Mouse (Mus musculus): ENCODE results near the gene Ccdc63.

Gene Ccdc63

GRCm38 (mm10) chr5:122148107-122148506, 7.5 kb upstream of the Ccdc63 start:
- WGBS = 88% methylated on average over 1 of the region's 1 CpGs

GRCm38 (mm10) chr5:122146056-122146580, 5.5 kb upstream of the Ccdc63 start:
- WGBS = 30% methylated on average over 10 of the region's 10 CpGs

DNA sequence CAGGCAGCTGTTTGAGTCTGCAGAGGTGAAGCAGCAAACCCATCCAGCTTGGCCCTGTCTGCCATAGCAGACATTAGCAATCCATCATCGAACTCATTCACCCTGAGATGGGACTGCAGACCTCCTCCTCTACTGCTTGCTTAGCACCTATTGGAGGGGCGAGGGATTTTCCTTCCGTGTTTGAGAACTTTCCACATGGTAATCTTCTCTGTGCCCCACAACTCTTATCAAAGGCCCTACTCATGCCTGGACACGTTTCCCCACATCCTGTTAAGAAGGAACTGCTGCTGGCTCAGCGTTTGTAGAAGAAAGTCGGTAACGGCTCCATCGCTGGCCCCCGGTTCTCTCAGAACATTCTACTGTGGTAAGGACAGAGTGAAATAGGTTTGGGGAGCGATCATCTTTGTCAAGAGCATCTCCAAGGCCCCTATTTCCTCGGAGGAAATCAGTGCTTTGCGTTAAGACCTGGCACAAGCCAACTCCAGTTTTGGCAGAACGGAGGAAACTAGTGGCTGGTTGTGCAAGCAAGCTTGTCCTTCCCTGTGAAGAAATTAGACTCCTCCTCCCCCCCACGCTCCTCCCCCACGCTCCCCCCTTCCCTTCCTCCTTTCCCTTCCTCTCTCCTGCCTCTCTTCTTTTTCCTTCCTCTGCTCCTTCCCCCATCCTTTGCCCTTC, 4.9 kb upstream of the Ccdc63 start:
- WGBS = 47% methylated on average over 15 of the region's 15 CpGs

GRCm38 (mm10) chr5:122144825-122145224, 4.2 kb upstream of the Ccdc63 start:
- WGBS = 92% methylated on average over 4 of the region's 4 CpGs

DNA sequence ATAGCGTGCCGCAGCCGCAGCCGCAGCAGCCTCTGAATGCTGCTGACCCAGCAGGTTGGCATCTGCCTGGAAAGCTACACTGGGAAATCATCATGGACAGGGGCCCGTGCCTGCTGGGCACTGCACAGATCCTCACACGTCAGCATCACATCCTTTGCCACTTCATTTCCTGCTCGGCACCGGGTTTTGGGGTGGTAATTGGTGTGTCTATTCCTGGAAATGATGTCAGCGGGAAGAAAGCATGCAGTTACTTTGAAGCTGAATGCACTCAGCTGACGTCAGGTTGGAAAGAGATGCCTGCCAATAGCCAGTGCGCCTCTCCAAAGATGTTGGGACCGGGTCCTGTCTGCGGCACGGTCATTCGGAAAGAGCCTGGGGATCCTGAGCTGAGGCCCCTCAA, 2.9 kb upstream of the Ccdc63 start:
- 39% methylated on average over 15 of the region's 15 CpGs for WGBS

GRCm38 (mm10) chr5:122142230-122142992, 1.8 kb upstream of the Ccdc63 start:
- WGBS = 58% methylated on average over 8 of the region's 8 CpGs

DNA sequence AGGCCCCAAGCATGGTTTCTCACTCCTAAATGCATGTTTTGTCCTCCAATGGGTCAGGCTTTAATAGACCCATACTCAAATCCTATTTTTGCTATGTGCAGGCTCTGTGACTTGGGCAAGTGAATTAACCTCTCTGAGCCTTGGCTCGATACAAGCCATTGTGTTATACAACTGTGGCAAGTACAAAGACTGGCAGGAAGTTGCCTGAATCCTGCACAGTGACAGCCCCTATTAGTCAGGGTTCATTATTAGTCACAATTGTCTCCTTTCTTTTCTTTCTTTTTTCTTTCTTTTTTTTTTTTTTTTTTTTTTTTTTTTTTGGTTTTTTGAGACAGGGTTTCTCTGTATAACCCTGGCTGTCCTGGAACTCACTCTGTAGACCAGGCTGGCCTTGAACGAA, 852 bp downstream of the Ccdc63 start:
- 51% methylated on average over 2 of the region's 2 CpGs for whole genome bisulfite sequencing

DNA sequence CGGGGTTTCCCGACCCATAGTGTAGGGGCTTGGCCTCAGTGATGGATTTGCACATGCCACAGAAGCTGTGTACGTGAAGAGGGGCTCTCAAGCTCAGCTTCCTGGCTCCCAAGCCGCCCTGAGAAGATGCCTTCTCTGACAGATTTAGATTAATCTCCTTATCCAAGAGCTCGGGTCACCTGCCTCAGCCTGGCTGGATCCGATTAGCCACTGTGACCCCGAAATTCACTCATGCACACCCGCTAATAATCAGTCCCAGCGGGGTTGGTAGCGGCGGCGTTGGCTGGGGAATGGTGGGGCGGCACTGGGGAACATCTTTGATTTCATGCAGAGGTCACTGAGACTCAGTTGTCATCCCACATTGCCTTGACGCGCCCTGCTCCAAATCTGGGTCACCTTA, 1.8 kb downstream of the Ccdc63 start:
- WGBS = 90% methylated on average over 15 of the region's 15 CpGs

- WGBS = 83% methylated on average over 14 of the region's 14 CpGs
These were observed 3.9 kb downstream of the Ccdc63 start for GRCm38 (mm10) chr5:122136508-122137408.

GRCm38 (mm10) chr5:122135290-122135882, 5.2 kb downstream of the Ccdc63 start:
- 90% methylated on average over 3 of the region's 3 CpGs for WGBS

DNA sequence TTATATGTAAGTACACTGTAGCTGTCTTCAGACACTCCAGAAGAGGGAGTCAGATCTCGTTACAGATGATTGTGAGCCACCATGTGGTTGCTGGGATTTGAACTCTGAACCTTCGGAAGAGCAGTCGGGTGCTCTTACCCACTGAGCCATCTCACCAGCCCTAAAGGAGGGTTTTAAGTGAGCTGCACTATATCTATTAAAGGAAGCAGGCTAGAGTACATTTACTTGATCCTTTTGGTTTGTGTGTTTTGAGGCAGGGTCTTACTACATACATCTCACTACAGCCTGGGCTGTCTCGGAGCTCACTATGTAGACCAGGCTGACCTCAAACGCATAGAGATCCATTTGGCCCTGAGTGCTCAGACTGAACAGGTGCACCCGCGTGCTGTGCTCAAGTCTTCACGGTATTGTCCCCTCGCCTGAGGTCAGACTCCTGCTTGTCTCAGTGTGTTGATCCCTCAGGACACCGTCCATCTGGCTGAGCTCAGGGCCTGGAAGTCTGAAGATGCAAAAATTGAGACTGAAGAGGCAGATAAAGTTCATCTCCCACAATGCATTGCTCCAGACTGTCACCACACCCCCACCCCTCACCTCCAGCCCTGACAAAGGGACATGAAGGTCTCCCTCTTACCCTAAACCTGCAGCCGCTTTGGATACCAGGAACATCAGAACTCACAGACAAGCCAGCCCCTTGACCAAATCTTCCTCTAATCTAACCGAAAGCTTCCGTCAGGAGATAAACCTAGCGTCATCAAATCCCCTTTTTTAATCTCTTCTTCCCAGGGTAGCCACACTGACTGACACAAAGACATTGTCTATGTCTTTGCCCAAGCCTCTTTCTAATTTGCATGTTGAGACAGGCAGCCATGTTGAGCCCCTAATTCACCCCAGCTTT, 6.0 kb downstream of the Ccdc63 start:
- WGBS = 94% methylated on average over 14 of the region's 14 CpGs

DNA sequence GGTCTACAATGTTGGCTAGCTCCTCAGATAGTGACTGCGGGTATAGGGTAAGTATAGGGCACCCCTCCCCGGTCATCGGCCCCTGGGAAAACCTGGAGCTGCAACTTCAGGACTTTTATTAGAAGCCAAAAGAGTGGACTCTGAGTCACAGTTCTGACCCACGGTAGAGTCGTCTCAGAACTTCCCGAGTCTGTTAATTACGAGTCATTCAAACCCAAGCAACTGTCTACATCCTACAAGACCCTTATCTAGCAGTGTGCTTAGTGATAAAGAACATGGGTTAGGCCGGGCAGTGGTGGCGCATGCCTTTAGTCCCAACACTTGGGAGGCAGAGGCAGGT, 7.6 kb downstream of the Ccdc63 start:
- 92% methylated on average over 9 of the region's 9 CpGs for WGBS

- 28% methylated on average over 26 of the region's 26 CpGs for WGBS
These were observed 8.2 kb downstream of the Ccdc63 start for GRCm38 (mm10) chr5:122132167-122133049.

- 12% methylated on average over 34 of the region's 34 CpGs for WGBS
These were observed 9.3 kb downstream of the Ccdc63 start for GRCm38 (mm10) chr5:122131076-122132051.

DNA sequence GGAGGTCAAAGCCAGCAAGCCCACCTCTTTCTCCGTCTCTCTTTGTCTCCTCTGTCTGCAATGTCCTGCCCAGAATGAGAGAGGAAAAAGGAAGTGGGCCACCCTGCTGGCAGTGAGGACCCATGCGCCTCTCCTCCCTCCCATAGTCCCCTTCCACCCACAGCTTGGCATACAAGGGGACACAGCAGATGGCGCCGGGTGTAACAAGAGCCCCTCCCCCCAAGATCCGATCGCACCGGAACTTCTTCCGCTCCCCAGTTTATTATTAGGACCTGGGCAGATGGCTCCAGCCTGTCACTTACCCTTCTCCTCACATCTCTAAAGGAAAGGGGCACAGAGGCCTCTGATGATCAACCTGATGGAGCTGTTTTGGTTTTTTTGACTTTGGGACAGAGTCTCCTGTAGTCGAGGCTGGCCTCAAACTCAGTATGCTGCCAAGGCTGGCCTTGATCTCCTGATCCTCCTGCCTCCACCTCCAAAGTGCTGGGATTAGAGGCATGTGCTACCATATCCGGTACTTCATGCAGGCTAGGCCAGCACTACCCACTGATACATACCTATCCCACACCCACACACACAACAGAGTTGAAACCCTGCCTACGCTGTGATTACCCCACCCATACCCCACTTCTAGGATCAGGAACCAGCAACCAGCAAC, 10.2 kb downstream of the Ccdc63 start:
- WGBS = 45% methylated on average over 11 of the region's 11 CpGs

- WGBS = 24% methylated on average over 16 of the region's 16 CpGs
These were observed 11.5 kb downstream of the Ccdc63 start for GRCm38 (mm10) chr5:122129068-122129655.

DNA sequence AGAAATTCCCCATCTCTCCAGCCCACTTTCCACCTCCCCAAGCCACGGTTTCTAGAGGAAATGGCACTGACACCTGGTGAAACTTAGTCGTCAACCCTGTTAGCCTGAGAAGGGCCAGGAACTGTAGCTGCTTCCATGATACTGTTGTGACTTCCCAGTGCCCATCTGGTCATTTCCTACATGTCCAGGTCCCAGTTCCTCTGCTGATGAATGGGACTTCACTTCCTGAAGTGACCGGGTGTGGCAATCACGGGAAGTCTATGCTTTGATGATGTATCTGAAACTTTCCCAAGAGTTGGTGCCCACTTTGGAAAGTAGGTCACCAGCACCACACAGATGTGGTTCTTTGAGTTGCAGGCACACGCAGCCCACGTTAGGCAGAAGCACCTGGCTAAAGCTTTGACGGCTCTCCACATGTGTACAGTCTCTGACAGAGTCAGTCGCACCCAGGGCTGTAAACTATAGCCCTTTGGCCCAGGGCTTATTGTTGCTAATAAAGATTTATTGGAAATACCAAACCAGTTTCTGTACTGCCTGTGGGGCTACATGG, 15.3 kb downstream of the Ccdc63 start:
- WGBS = 70% methylated on average over 8 of the region's 8 CpGs

Data from cerebral cortex, adult 2 months (tissue).